Mouse (Mus musculus): Measurements from ENCODE around the gene Lrrtm4. TPM values are rescaled to one million over a fixed set of nuclear protein-coding genes. Genes with fewer than 3 reads are reported as not detected.

The Lrrtm4 gene
- total RNA-seq, 2 experiments from 2014 or later: not detected

DNA sequence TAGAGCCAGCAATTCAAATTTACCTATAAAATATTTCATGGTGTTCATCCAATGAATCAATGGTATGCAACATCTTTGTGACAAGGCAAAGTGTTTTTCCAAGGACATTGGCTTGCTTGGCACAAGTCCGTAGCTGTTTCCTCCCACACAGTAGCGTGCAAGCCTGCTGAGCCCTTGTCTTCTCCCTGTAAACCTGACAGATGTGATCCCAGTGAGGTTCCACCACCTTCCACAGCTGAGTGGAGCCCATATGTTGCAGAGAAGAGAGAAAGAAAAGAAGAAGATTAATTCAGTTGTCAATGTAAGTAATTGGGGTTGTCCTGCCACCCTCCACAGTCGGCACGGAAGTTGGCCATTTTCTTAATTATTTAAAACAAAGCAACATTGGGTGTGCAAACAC, 645.4 kb downstream of the Lrrtm4 start:
- ATAC-seq (replicated peaks; ENCODE audit: poor library complexity): no peak

DNA sequence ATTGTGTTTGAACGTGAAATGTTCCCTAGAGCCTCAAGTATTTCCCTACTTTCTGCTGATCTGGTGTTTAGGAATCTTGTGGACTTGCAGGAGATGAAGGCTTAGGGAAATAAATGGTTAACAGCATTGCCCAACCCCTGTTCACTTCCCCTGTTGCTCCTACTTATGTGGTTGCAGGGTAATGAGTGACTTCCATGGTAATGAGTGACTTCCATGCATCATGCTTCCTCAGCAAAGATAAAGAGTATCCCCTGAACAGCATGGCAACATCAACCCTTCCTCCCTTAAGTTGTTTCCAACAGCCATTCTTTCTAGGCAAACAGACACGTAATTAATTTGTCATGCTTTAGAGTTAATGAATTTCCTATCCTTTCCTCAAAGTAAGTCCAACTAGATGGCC, 685.5 kb downstream of the Lrrtm4 start:
- ATAC-seq (replicated peaks; ENCODE audit: poor library complexity): no peak

DNA sequence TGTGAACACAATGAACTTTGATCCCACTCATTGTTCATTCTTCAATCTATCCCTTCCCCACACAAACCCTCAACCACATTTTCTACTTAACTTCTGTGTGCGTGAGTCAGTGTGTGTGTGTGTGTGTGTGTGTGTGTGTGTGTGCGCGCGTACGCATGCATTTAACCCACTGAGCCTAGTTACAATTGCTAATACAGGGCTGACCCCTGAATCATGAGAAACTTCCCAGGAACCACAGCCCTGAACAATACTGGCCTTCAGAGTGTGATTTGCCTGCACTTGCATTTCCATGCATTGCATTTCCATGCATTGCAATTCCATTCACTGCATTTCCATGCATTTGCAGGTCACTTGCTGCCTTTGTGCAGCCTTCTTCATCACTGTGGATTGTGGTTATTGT, 701.8 kb downstream of the Lrrtm4 start:
- ATAC-seq (replicated peaks; ENCODE audit: poor library complexity): no peak

DNA sequence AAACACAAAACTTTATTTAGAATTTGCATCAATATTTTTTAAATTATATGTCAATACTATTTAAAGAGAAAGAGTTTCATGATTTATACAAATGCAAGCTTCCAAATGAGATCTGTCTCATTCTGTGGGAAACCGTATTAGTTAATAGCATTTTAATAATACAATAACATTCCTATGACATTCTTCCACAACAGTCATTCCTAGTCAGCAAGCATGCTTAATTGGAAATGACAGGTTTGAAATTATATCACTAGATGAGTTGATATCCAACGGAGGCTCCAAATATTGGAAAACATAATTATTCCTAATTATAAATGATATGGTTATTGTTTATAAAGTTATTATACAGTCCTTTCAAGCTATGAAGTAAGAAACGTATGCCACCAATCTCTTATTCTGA, 714.7 kb downstream of the Lrrtm4 start:
- ATAC-seq (replicated peaks; ENCODE audit: poor library complexity): no peak

DNA sequence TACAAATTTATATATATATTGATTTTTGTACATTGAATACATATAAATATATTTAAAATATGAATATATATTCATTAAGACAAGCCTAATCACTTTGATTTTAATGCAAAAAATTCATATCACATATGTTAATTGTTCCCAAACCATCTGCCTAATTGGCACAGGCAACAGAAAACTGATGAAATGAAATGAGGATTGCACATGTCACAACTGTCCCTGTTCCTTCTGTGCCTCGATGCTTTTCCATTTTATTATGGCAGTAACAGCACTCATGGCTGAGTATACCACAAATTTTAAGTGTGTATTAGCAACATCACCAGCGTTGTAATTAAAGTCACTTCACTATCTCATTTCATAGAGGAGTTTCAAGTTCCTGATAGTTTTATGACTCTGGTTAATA, 732.1 kb downstream of the Lrrtm4 start:
- no peak for ATAC-seq (replicated peaks; ENCODE audit: poor library complexity)

DNA sequence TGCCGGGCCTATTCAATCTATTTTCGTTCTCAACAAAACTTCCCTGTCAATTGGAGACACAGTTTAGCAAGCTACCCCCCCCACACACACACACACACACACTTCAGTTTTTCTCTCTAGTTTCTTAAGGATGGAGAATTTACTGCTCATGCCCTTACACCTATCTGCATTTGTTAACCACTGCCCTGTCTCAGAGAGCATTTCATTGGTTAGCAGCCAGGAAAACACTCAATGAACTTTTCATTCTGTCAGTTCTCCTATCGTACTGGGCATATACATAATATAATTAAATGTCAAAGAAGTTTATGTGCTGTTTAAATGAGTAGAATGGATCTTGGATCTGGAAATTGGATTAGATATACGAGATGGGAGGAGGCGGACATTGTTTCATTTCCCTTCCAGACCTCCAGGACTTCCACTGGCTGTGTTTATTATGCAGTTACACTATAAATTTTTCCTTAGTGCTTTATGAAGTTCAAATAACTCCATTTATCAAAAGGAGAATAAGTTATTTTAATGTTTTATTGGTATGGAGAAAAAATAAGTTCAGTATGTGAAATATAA, 742.0 kb downstream of the Lrrtm4 start:
- no peak for ATAC-seq (replicated peaks; ENCODE audit: poor library complexity)

DNA sequence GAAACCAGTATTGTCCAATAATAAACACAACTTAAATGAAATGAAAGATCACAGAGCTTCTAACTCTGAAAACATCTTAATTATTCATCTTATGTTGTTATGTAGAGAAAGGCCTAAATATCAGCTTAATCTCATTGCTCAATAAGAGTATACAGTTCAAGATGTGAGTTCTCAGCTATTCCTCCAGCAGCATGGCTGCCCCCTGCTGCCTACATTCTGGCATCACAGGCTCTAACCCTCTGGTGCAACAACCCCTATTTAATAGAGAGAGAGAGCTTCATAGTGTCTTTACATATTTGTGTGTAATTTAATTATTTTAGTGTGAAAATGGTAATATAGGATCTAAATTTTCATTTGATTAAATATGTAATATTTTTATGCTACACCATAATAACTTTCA, 767.6 kb downstream of the Lrrtm4 start:
- ATAC-seq (replicated peaks; ENCODE audit: poor library complexity): peak; percentile 76

DNA sequence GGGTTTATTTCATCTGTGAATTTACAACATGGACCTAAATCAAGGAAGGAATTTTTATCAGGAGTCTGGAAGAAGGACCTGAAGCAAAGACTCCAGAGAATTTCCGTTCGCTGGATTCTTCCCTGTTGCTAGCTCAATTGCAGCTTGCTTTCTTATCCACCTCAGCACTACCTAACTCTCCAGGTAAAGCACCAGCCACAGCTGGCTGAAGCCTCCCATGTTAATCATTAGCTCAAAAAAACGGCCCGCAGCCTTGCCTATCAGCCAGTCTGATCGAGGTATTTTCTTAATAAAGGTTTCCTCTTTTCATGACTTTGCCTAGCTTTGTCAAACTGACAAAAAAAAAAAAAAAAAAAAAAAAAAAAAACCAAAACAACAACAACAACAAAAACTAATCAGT, 805.1 kb downstream of the Lrrtm4 start:
- no peak for ATAC-seq (replicated peaks; ENCODE audit: poor library complexity)

DNA sequence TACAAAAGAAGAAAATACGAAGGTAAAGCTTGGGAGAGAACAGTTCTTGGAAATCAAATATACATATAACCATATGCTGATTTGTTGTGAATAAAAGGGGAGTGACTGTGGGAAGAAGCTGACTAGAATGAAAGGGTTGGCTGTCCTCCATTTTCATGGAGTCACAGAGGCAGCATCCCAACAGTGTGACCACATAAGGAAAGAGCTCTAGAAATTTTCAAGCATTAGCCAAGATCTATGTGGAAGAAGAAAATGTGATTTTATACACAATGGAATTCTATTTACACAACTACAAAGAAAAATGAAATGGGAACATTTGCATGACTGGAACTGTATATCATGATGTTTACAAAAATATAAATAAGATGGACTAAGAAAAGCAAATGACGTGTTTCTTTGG, 821.1 kb downstream of the Lrrtm4 start:
- no peak for ATAC-seq (replicated peaks; ENCODE audit: poor library complexity)

DNA sequence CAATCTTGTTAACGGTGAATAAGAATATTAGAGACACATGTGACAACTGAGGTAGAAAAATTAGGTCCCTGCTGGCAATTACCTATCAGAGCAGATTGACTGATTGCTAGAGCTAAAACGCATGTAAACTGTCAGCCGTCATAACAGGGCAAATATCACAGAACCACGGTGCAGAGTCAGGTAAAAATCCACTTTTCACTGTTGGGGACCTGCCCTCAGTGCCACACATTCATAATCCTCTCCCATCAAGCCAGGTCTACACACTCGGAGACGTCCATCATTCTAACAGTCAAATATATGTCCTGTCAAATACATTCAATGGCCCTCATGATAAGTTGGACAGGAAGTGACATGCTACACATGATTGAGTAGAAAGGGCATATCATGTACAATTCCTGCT, 826.6 kb downstream of the Lrrtm4 start:
- no peak for ATAC-seq (replicated peaks; ENCODE audit: poor library complexity)

DNA sequence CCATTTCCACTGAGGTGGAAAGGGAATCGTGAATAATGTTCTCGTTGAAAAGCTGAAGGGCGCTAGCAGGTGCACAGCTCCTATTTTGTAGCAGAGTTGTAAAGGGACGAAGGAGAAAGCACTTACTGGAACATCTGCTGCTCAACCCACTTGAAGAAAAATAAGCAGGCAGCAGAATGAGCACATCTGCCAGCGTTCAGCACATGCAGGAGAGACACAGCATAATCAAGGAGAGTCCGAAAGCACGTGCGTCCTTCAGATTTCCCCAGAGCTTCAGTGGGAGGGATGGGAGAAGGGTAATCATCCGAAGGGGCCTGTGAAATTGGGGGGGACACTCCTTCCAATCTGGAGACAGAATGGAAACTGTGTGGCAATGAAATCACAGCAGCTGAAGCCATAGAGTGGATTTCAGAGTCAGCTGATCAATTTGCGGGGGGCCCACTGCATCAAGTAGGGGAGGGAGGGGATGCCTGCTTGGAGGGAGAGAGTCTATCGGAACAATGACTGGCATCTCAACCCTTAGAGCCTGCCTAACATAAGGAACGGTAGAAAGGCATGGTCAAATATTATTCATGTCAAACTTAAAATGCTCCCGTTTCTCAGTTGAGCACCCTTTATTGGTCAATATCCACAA, 838.4 kb downstream of the Lrrtm4 start:
- no peak for ATAC-seq (replicated peaks; ENCODE audit: poor library complexity)

Other genes starting within 250 kb of the Lrrtm4 start
- not detected in 2 replicates for gene Gm20594, start 201.0 kb upstream of the Lrrtm4 start, total RNA-seq (2015)
- gene Gm20594, start 201.0 kb upstream of the Lrrtm4 start, total RNA-seq (2017): not detected in 2 replicates

Data from megakaryocyte progenitor cell, adult 5-6 weeks (primary cell).